Mouse (Mus musculus): Measurements from ENCODE around the gene Tldc2. TPM values are rescaled to one million over a fixed set of nuclear protein-coding genes. Genes with fewer than 3 reads are reported as not detected.

The Tldc2 gene
- not detected in 2 replicates for polyA plus RNA-seq (2016; fragmentation: Nextera tagmentation; extraction: Ambion mirVana)

GRCm38 (mm10) chr2:157086796-157087195, at the start of gene Tldc2:
Gene Tldc2, plus strand, starts transcription at chr2:157087055.
- DNase-seq (ENCODE audit: extremely low spot score, low spot score): no peak
- Histone ChIP-seq H3K27ac (peak within 1 kb of the TSS; percentile 20; the same call in 1 of the 2 replicates), H3K36me3 (replicated peaks) (no peaks in the 10 kb centered on the region), H3K27me3 (ENCODE audit: poor library complexity, severe bottlenecking) (peaks cover 6% of the 10 kb centered on the region; the same call in 1 of the 2 replicates), H3K4me3 (no peak within 1 kb of the TSS), H3K4me1 (peaks cover 25% of the 10 kb centered on the region), H3K9me3 (no peaks in the 10 kb centered on the region)
- WGBS: 85% methylated on average over 8 of the region's 8 CpGs

GRCm38 (mm10) chr2:157037303-157037702, 49.6 kb upstream of the Tldc2 start:
- 0 out of 2 replicates have a peak overlapping the region, but pooled peaks have one; percentile 15 for H3K27ac ChIP-seq
- no peaks in the 10 kb centered on the region for H3K9me3 ChIP-seq
- no peak for DNase-seq (ENCODE audit: extremely low spot score, low spot score)
- peaks cover 96% of the 10 kb centered on the region for H3K36me3 ChIP-seq (replicated peaks)
- H3K4me1 ChIP-seq: peaks cover 11% of the 10 kb centered on the region; the same call in 1 of the 2 replicates
- H3K27me3 ChIP-seq (ENCODE audit: poor library complexity, severe bottlenecking): no peaks in the 10 kb centered on the region
- 72% methylated on average over 9 of the region's 9 CpGs for WGBS
- no peak overlapping the region for H3K4me3 ChIP-seq

GRCm38 (mm10) chr2:157039900-157040648, 46.8 kb upstream of the Tldc2 start:
- H3K9me3 ChIP-seq: no peaks in the 10 kb centered on the region
- no peak for DNase-seq (ENCODE audit: extremely low spot score, low spot score)
- H3K27me3 ChIP-seq (ENCODE audit: poor library complexity, severe bottlenecking): no peaks in the 10 kb centered on the region
- no peak overlapping the region for H3K4me3 ChIP-seq
- H3K27ac ChIP-seq: no peak overlapping the region
- H3K4me1 ChIP-seq: peaks cover 11% of the 10 kb centered on the region; the same call in 1 of the 2 replicates
- peaks cover 94% of the 10 kb centered on the region for H3K36me3 ChIP-seq (replicated peaks)
- WGBS: 93% methylated on average over 50 of the region's 50 CpGs

GRCm38 (mm10) chr2:157040649-157041046, 46.2 kb upstream of the Tldc2 start:
- Histone ChIP-seq H3K27ac (no peak overlapping the region), H3K36me3 (replicated peaks) (peaks cover 94% of the 10 kb centered on the region), H3K27me3 (ENCODE audit: poor library complexity, severe bottlenecking) (no peaks in the 10 kb centered on the region), H3K4me3 (no peak overlapping the region), H3K9me3 (no peaks in the 10 kb centered on the region), H3K4me1 (peaks cover 11% of the 10 kb centered on the region; the same call in 1 of the 2 replicates)
- no peak for DNase-seq (ENCODE audit: extremely low spot score, low spot score)
- WGBS: 88% methylated on average over 17 of the region's 17 CpGs

- H3K36me3 ChIP-seq (replicated peaks): peaks cover 94% of the 10 kb centered on the region
- no peak overlapping the region for H3K4me3 ChIP-seq
- no peak overlapping the region for H3K27ac ChIP-seq
- DNase-seq (ENCODE audit: extremely low spot score, low spot score): no peak
- no peaks in the 10 kb centered on the region for H3K27me3 ChIP-seq (ENCODE audit: poor library complexity, severe bottlenecking)
- peaks cover 11% of the 10 kb centered on the region; the same call in 1 of the 2 replicates for H3K4me1 ChIP-seq
- H3K9me3 ChIP-seq: no peaks in the 10 kb centered on the region
- WGBS: 95% methylated on average over 7 of the region's 7 CpGs
Measured at GRCm38 (mm10) chr2:157041421-157041820, 45.4 kb upstream of the Tldc2 start.

- WGBS: 97% methylated on average over 8 of the region's 8 CpGs
- Histone ChIP-seq H3K27me3 (ENCODE audit: poor library complexity, severe bottlenecking) (no peaks in the 10 kb centered on the region), H3K4me3 (no peak overlapping the region), H3K27ac (no peak overlapping the region), H3K9me3 (no peaks in the 10 kb centered on the region), H3K36me3 (replicated peaks) (peaks cover 94% of the 10 kb centered on the region), H3K4me1 (no peaks in the 10 kb centered on the region)
- DNase-seq (ENCODE audit: extremely low spot score, low spot score): no peak
Measured at GRCm38 (mm10) chr2:157043556-157043955, 43.3 kb upstream of the Tldc2 start.

- H3K4me3 ChIP-seq: no peak overlapping the region
- no peaks in the 10 kb centered on the region for H3K27me3 ChIP-seq (ENCODE audit: poor library complexity, severe bottlenecking)
- H3K9me3 ChIP-seq: no peaks in the 10 kb centered on the region
- peaks cover 94% of the 10 kb centered on the region for H3K36me3 ChIP-seq (replicated peaks)
- no peaks in the 10 kb centered on the region for H3K4me1 ChIP-seq
- no peak overlapping the region for H3K27ac ChIP-seq
- no peak for DNase-seq (ENCODE audit: extremely low spot score, low spot score)
Measured at GRCm38 (mm10) chr2:157043987-157044386, 42.9 kb upstream of the Tldc2 start.

- no peaks in the 10 kb centered on the region for H3K9me3 ChIP-seq
- 93% methylated on average over 2 of the region's 2 CpGs for WGBS
- H3K36me3 ChIP-seq (replicated peaks): peaks cover 94% of the 10 kb centered on the region
- peaks cover 10% of the 10 kb centered on the region for H3K4me1 ChIP-seq
- no peak overlapping the region for H3K27ac ChIP-seq
- H3K27me3 ChIP-seq (ENCODE audit: poor library complexity, severe bottlenecking): no peaks in the 10 kb centered on the region
- DNase-seq (ENCODE audit: extremely low spot score, low spot score): no peak
- H3K4me3 ChIP-seq: no peak overlapping the region
Measured at GRCm38 (mm10) chr2:157045932-157046331, 40.9 kb upstream of the Tldc2 start.

- Histone ChIP-seq H3K4me3 (no peak overlapping the region), H3K9me3 (no peaks in the 10 kb centered on the region), H3K4me1 (peaks cover 10% of the 10 kb centered on the region), H3K36me3 (replicated peaks) (peaks cover 94% of the 10 kb centered on the region), H3K27me3 (ENCODE audit: poor library complexity, severe bottlenecking) (no peaks in the 10 kb centered on the region), H3K27ac (no peak overlapping the region)
- 99% methylated on average over 5 of the region's 5 CpGs for WGBS
- no peak for DNase-seq (ENCODE audit: extremely low spot score, low spot score)
Measured at GRCm38 (mm10) chr2:157046956-157047355, 39.9 kb upstream of the Tldc2 start.

GRCm38 (mm10) chr2:157048395-157049181, 38.3 kb upstream of the Tldc2 start:
- peaks cover 10% of the 10 kb centered on the region for H3K4me1 ChIP-seq
- DNase-seq (ENCODE audit: extremely low spot score, low spot score): no peak
- H3K27ac ChIP-seq: no peak overlapping the region
- H3K4me3 ChIP-seq: no peak overlapping the region
- WGBS: 93% methylated on average over 13 of the region's 13 CpGs
- peaks cover 100% of the 10 kb centered on the region for H3K36me3 ChIP-seq (replicated peaks)
- H3K9me3 ChIP-seq: no peaks in the 10 kb centered on the region
- no peaks in the 10 kb centered on the region for H3K27me3 ChIP-seq (ENCODE audit: poor library complexity, severe bottlenecking)

- Histone ChIP-seq H3K27me3 (ENCODE audit: poor library complexity, severe bottlenecking) (no peaks in the 10 kb centered on the region), H3K4me3 (no peak overlapping the region), H3K9me3 (no peaks in the 10 kb centered on the region), H3K27ac (no peak overlapping the region), H3K4me1 (peaks cover 10% of the 10 kb centered on the region), H3K36me3 (replicated peaks) (peaks cover 100% of the 10 kb centered on the region)
- DNase-seq (ENCODE audit: extremely low spot score, low spot score): no peak
- WGBS: 82% methylated on average over 8 of the region's 8 CpGs
Measured at GRCm38 (mm10) chr2:157049831-157050243, 37.0 kb upstream of the Tldc2 start.

GRCm38 (mm10) chr2:157052448-157052847, 34.4 kb upstream of the Tldc2 start:
- Histone ChIP-seq H3K4me1 (peaks cover 11% of the 10 kb centered on the region), H3K36me3 (replicated peaks) (peaks cover 96% of the 10 kb centered on the region), H3K27me3 (ENCODE audit: poor library complexity, severe bottlenecking) (no peaks in the 10 kb centered on the region), H3K27ac (no peak overlapping the region), H3K9me3 (no peaks in the 10 kb centered on the region), H3K4me3 (no peak overlapping the region)
- 87% methylated on average over 8 of the region's 8 CpGs for WGBS
- DNase-seq (ENCODE audit: extremely low spot score, low spot score): no peak

- no peaks in the 10 kb centered on the region for H3K9me3 ChIP-seq
- no peak overlapping the region for H3K4me3 ChIP-seq
- 92% methylated on average over 5 of the region's 5 CpGs for WGBS
- DNase-seq (ENCODE audit: extremely low spot score, low spot score): no peak
- peaks cover 94% of the 10 kb centered on the region for H3K36me3 ChIP-seq (replicated peaks)
- peaks cover 18% of the 10 kb centered on the region for H3K4me1 ChIP-seq
- no peak overlapping the region for H3K27ac ChIP-seq
- no peaks in the 10 kb centered on the region for H3K27me3 ChIP-seq (ENCODE audit: poor library complexity, severe bottlenecking)
Measured at GRCm38 (mm10) chr2:157053124-157053523, 33.7 kb upstream of the Tldc2 start.
